Mouse (Mus musculus): ENCODE results near the gene Psrc1. TPM values are rescaled to one million over a fixed set of nuclear protein-coding genes. Genes with fewer than 3 reads are reported as not detected.

The Psrc1 gene
- total RNA-seq, 1 experiment from 2014 or later = 0.35 TPM

- ATAC-seq (ENCODE audit: extremely low read depth, insufficient number of reproducible peaks, low FRiP score, poor library complexity, severe bottlenecking) = no peak
These were observed 1.4 kb upstream of the Psrc1 start for GRCm38 (mm10) chr3:108381945-108382875.

- ATAC-seq (ENCODE audit: extremely low read depth, insufficient number of reproducible peaks, low FRiP score, poor library complexity, severe bottlenecking) = no peak
These were observed 786 bp downstream of the Psrc1 start for GRCm38 (mm10) chr3:108384425-108384824.

- ATAC-seq (ENCODE audit: extremely low read depth, insufficient number of reproducible peaks, low FRiP score, poor library complexity, severe bottlenecking) = no peak
These were observed 2.5 kb downstream of the Psrc1 start for GRCm38 (mm10) chr3:108386186-108386585.

- ATAC-seq (ENCODE audit: extremely low read depth, insufficient number of reproducible peaks, low FRiP score, poor library complexity, severe bottlenecking) = peak; percentile 96
These were observed 5.5 kb downstream of the Psrc1 start for GRCm38 (mm10) chr3:108389111-108389545.

- no peak for ATAC-seq (ENCODE audit: extremely low read depth, insufficient number of reproducible peaks, low FRiP score, poor library complexity, severe bottlenecking)
These were observed 8.7 kb downstream of the Psrc1 start for GRCm38 (mm10) chr3:108392299-108392698.

GRCm38 (mm10) chr3:108392793-108393192, 9.2 kb downstream of the Psrc1 start:
- no peak for ATAC-seq (ENCODE audit: extremely low read depth, insufficient number of reproducible peaks, low FRiP score, poor library complexity, severe bottlenecking)

GRCm38 (mm10) chr3:108398281-108398680, 14.6 kb downstream of the Psrc1 start:
- ATAC-seq (ENCODE audit: extremely low read depth, insufficient number of reproducible peaks, low FRiP score, poor library complexity, severe bottlenecking) = no peak

- ATAC-seq (ENCODE audit: extremely low read depth, insufficient number of reproducible peaks, low FRiP score, poor library complexity, severe bottlenecking) = no peak
These were observed 16.8 kb downstream of the Psrc1 start for GRCm38 (mm10) chr3:108400442-108400841.

- ATAC-seq (ENCODE audit: extremely low read depth, insufficient number of reproducible peaks, low FRiP score, poor library complexity, severe bottlenecking) = peak; percentile 90
These were observed 18.3 kb downstream of the Psrc1 start for GRCm38 (mm10) chr3:108401692-108402527.

- ATAC-seq (ENCODE audit: extremely low read depth, insufficient number of reproducible peaks, low FRiP score, poor library complexity, severe bottlenecking) = no peak
These were observed 18.9 kb downstream of the Psrc1 start for GRCm38 (mm10) chr3:108402528-108402920.

GRCm38 (mm10) chr3:108405536-108406305, 22.1 kb downstream of the Psrc1 start:
- no peak for ATAC-seq (ENCODE audit: extremely low read depth, insufficient number of reproducible peaks, low FRiP score, poor library complexity, severe bottlenecking)

GRCm38 (mm10) chr3:108406306-108406885, 22.8 kb downstream of the Psrc1 start:
- ATAC-seq (ENCODE audit: extremely low read depth, insufficient number of reproducible peaks, low FRiP score, poor library complexity, severe bottlenecking) = no peak

- ATAC-seq (ENCODE audit: extremely low read depth, insufficient number of reproducible peaks, low FRiP score, poor library complexity, severe bottlenecking) = no peak
These were observed 24.9 kb downstream of the Psrc1 start for GRCm38 (mm10) chr3:108408517-108409008.

- ATAC-seq (ENCODE audit: extremely low read depth, insufficient number of reproducible peaks, low FRiP score, poor library complexity, severe bottlenecking) = no peak
These were observed 26.2 kb downstream of the Psrc1 start for GRCm38 (mm10) chr3:108409656-108410358.

- no peak for ATAC-seq (ENCODE audit: extremely low read depth, insufficient number of reproducible peaks, low FRiP score, poor library complexity, severe bottlenecking)
These were observed 26.7 kb downstream of the Psrc1 start for GRCm38 (mm10) chr3:108410359-108410714.

- ATAC-seq (ENCODE audit: extremely low read depth, insufficient number of reproducible peaks, low FRiP score, poor library complexity, severe bottlenecking) = no peak
These were observed 27.6 kb downstream of the Psrc1 start for GRCm38 (mm10) chr3:108411026-108411753.

GRCm38 (mm10) chr3:108411754-108412121, 28.1 kb downstream of the Psrc1 start:
- ATAC-seq (ENCODE audit: extremely low read depth, insufficient number of reproducible peaks, low FRiP score, poor library complexity, severe bottlenecking) = no peak

Data from neutrophil, adult 5-6 weeks (primary cell).